Mouse (Mus musculus): ENCODE measurements around the gene Zfp316. TPM values are rescaled to one million over a fixed set of nuclear protein-coding genes. Genes with fewer than 3 reads are reported as not detected.

Zfp316 gene
- 10 to 100 TPM; 21.3 to 26.9 TPM for total RNA-seq (2021)

- intact Hi-C loops (cut with DNase I): loop anchor here (10.0 kb wide), 1 partner anchor 305 kb away; the partner anchor contains the start of gene Fscn1
- peak; percentile 75 to 83 for DNase-seq (ENCODE audit: low spot score in 2 of 2)
Measured at GRCm38 (mm10) chr5:143269363-143270150, at the start of gene Zfp316. Zfp316 (minus strand) TSS chr5:143270022.

GRCm38 (mm10) chr5:143317288-143317610, 47.4 kb upstream of the Zfp316 start:
- intact Hi-C loops (cut with DNase I): no loop called here

DNA sequence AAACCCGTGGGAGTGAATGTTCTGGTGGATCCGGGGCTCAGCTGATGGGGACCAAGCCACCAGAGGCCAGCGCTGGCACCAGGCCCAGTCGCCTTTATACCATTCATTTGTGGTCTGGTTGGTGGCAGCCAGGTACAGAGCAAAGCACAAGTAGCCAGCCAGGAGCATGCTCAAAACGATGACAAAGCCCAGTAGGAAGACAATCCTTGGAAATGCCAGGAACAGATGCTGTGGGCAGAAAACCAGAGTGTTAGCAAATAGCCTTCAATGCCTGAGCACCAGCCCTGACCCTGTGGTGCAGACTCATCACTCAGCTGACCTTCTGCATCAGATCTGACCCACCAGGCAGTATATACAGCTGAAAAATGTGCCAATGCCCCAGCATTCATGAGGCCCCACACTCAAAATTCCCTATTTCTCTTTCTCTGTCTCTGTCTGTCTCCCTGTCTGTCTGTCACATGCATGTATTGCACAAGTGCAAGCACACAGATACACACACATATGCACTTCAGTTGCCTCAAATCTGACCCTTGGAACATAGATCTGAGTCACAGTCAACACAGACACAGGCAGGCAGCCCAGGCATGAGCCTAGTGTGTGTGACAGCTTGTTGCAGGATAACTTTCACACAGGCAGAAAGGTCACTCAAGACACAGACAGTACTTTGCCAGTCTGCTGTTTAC, 46.9 kb upstream of the Zfp316 start:
- intact Hi-C loops (cut with DNase I): no loop called here
- no peak for DNase-seq (ENCODE audit: low spot score in 2 of 2)

More at GRCm38 (mm10) chr5:143317288-143317610, 47.4 kb upstream of the Zfp316 start:
- no peak for DNase-seq (ENCODE audit: low spot score in 2 of 2)

GRCm38 (mm10) chr5:143315514-143315888, 45.7 kb upstream of the Zfp316 start:
- intact Hi-C loops (cut with DNase I): no loop called here
- DNase-seq (ENCODE audit: low spot score in 2 of 2): no peak

DNA sequence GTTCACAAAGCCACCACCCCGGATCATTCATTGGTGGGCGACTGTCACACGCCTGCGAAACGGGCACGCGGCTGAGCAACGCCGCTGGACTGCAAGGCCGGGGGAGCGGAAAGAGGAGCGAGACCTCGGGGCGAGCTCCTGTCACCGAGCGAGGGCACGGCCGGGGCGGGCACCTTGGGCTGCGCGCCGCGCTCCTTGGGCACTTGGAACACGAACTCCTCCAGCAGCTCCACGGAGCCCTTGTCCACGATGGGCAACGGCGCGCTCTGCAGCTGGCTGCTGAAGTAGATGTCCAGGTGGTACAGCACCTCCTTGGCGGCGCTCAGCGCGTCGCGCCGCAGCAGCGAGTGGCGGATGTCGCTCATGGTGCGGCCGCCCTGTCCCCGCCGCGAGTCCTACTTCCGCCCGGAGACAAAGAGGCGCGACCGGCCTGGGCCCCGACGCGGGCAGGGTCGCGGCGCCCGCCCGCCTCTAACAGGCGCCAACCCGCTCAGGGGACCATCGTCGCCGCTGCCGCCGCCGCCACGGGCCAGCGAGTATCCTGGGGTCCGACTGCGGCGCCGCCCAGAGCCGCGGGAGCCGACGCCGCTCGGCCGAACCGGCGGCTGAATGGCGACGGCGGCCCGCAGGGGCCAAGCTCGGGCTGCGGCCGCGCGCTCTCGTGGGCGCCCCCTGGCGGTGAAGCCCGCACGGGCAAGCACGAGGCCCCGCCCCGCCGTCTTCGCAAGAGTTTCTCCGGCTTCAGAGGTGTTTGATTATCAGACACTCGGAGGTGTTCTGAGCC, 45.1 kb upstream of the Zfp316 start, which contains the start of gene E130309D02Rik:
TSS of gene E130309D02Rik (minus strand) at position 631 of the 784 bp plus-strand sequence.
- intact Hi-C loops (cut with DNase I): loop anchor here (5.0 kb wide), 1 partner anchor 78 kb away; the partner anchor contains the start of gene Zfp12
- DNase-seq (ENCODE audit: low spot score in 2 of 2): peak; percentile 88 to 92

- intact Hi-C loops (cut with DNase I): loop anchor here (5.0 kb wide), 1 partner anchor 77 kb away; the partner anchor contains the start of gene Zfp12
- DNase-seq (ENCODE audit: low spot score in 2 of 2): no peak
Measured at GRCm38 (mm10) chr5:143314183-143314729, 44.4 kb upstream of the Zfp316 start.

- peak; percentile 56 to 73 for DNase-seq (ENCODE audit: low spot score in 2 of 2)
- intact Hi-C loops (cut with DNase I): loop anchor here (5.0 kb wide), 1 partner anchor 75 kb away; the partner anchor contains the start of gene Zfp12
Measured at GRCm38 (mm10) chr5:143311886-143312285, 42.1 kb upstream of the Zfp316 start.

- no peak for DNase-seq (ENCODE audit: low spot score in 2 of 2)
- intact Hi-C loops (cut with DNase I): loop anchor here (5.0 kb wide), 1 partner anchor 73 kb away; the partner anchor contains the start of gene Zfp12
Measured at GRCm38 (mm10) chr5:143309916-143310315, 40.1 kb upstream of the Zfp316 start.

DNA sequence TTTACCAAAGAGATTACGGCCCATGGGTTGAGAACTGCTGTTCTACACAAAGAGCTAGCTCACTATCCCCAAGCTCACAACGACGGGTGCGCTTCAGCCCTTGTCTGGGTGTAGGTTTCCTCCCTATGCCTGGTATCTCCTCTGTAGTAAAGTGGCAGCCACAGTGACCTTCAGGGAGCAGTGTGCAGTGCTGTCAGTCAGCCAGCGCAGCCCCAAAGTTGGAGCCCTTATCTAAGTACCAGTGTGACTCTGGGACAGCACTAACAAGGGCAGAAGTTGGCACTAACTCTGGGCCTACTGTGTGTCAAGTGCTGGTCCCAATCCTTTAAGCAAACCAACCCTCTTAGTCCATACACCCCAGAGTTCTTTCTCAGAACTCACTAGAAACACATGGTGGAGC, 39.0 kb upstream of the Zfp316 start:
- DNase-seq (ENCODE audit: low spot score in 2 of 2): no peak
- intact Hi-C loops (cut with DNase I): no loop called here

- intact Hi-C loops (cut with DNase I): no loop called here
- DNase-seq (ENCODE audit: low spot score in 2 of 2): no peak
Measured at GRCm38 (mm10) chr5:143304251-143304650, 34.4 kb upstream of the Zfp316 start.

- no peak for DNase-seq (ENCODE audit: low spot score in 2 of 2)
- intact Hi-C loops (cut with DNase I): no loop called here
Measured at GRCm38 (mm10) chr5:143301296-143301695, 31.5 kb upstream of the Zfp316 start.

DNA sequence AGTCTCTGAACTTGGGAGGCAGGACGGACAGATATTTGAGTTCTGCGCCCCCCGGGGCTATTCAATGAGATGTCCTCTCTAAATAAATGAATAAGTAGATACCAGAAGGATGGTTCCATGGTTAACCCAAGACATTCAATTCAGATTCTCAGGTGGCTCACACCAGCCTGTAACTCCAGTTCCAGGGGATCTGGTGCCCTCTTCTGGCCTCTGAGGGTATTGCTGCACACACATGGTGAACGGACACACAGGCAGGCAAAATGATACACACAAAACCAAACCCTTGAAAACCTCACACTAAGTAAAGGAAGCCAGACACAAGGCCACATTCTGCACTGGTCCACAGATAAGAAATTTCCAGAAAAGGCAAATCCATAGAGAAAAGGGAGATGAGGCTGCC, 29.9 kb upstream of the Zfp316 start:
- DNase-seq (ENCODE audit: low spot score in 2 of 2): peak; percentile 54 to 62
- intact Hi-C loops (cut with DNase I): loop anchor here (5.0 kb wide), 1 partner anchor 42 kb away; no protein-coding TSS in a partner anchor

DNA sequence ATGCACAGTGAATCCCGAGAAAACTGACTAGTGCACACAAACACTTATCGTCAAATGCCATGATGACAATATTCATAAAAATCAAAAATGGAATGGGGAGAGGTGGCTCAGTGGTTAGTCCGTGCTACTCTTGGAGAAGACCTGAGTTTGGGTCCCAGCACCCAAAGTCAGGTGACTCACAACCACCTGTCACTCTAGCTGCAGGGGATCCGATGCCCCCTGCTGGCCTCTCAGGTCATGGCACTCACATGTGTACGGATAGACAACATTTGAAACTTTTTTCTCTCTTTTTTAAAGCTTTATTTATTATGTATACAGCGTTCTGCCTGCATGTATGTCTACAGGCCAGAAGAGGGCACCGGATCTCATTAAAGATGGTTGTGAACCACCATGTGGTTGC, 28.6 kb upstream of the Zfp316 start:
- DNase-seq (ENCODE audit: low spot score in 2 of 2): no peak
- intact Hi-C loops (cut with DNase I): loop anchor here (5.0 kb wide), 1 partner anchor 41 kb away; no protein-coding TSS in a partner anchor

- DNase-seq (ENCODE audit: low spot score in 2 of 2): no peak
- intact Hi-C loops (cut with DNase I): loop anchor here (5.0 kb wide), 1 partner anchor 41 kb away; no protein-coding TSS in a partner anchor
Measured at GRCm38 (mm10) chr5:143297986-143298385, 28.2 kb upstream of the Zfp316 start.

- DNase-seq (ENCODE audit: low spot score in 2 of 2): no peak
- intact Hi-C loops (cut with DNase I): loop anchor here (5.0 kb wide), 1 partner anchor 38 kb away; no protein-coding TSS in a partner anchor
Measured at GRCm38 (mm10) chr5:143295330-143295729, 25.5 kb upstream of the Zfp316 start.

DNA sequence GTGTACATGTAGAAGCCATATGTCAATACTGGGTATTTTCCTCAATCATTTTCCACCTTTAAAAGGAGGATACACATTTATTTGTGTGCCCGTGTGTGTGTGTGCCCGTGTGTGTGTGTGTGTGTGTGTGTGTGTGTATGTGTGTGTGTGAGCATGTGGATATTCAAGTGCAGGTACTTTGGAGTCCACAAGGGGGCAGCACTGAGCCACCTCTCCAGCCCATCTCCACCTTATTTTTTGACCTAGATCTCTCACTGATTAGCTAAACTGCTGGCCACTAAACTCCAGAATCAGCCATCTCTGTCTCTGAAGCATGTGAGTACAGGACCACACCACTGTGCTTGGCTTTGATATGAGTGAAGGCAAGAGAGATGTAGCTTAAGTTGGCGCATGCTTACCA, 25.0 kb upstream of the Zfp316 start:
- DNase-seq (ENCODE audit: low spot score in 2 of 2): no peak
- intact Hi-C loops (cut with DNase I): loop anchor here (5.0 kb wide), 1 partner anchor 38 kb away; no protein-coding TSS in a partner anchor

DNA sequence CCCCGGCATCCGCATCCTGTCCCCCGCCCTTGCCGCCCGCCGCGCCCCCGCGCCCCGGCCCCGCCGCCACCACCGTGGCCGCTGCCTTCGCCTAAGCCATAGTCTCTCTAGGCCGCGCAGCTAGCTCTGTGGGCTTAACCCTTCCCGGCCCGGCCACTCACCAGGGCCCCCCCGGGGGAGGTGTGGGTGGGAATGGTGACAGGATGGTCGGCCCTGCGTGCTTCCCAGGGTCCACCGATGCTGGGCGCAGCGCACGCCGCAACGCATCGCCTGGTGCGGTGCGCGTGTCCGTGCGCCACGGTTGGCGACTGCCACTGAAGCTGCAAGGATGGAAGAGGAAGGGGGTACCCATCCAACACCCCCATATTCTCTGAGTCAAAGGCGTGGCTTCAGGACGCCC, 23.6 kb upstream of the Zfp316 start, which contains the start of gene Zfp853:
TSS of gene Zfp853 (minus strand) at position 220 of the 400 bp plus-strand sequence.
- intact Hi-C loops (cut with DNase I): no loop called here
- DNase-seq (ENCODE audit: low spot score in 2 of 2): peak in 1 of 2 experiments; percentile 53

DNA sequence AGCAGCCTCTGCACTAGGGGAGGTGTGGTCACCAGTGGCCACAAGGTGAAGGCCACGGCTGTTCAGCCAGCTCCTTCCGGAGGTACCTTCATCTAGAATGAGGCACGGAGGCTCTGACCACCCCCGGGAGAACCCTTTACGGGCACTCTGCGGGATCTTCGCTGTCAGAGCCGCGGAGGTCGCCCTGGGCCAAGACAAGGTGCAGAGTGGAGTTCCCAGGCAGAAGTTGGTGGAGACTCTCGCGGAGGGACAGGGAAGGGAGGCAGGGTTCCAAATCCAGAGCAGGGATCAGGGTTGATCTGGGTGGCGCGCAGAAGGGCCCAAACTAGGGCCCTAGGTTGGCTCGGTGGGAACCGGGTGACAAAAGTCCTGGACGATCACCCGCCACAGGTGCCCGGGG, 23.1 kb upstream of the Zfp316 start:
- DNase-seq (ENCODE audit: low spot score in 2 of 2): no peak
- intact Hi-C loops (cut with DNase I): no loop called here

GRCm38 (mm10) chr5:143289299-143289698, 19.5 kb upstream of the Zfp316 start:
- no peak for DNase-seq (ENCODE audit: low spot score in 2 of 2)
- intact Hi-C loops (cut with DNase I): no loop called here

All from left cerebral cortex, postnatal 36 days (tissue).